Mouse (Mus musculus) intestine, embryonic 14.5 days (tissue): ENCODE measurements around the gene Brinp3. TPM values are rescaled to one million over a fixed set of nuclear protein-coding genes. Genes with fewer than 3 reads are reported as not detected.

Experiments
- ATAC-seq: fragments of 200-750 bp; cut with Nextera tagmentation; replicated peaks from 2 replicates; pipeline ENCODE4 v1.8.0; 2017; ENCODE audit warnings: low read depth, moderate number of reproducible peaks, moderate TSS enrichment, moderate library complexity; ENCODE audit not compliant: low FRiP score, low TSS enrichment
- DNase-seq: peaks from one replicate; pipeline ENCODE4 v3.0.0-alpha.2; 2018; ENCODE audit warnings: low spot score
- H3K27ac ChIP-seq: fragments of 300-500 bp; sonication (generic); 2 replicates; pipeline ENCODE4 v1.5.1; 2014; ENCODE audit warnings: low read depth, mild to moderate bottlenecking, control low read depth
- H3K27me3 ChIP-seq: fragments of 300-500 bp; sonication (generic); replicated peaks from 2 replicates; pipeline ENCODE4 v1.6.1; 2014; ENCODE audit warnings: low read length, control low read depth; ENCODE audit not compliant: control insufficient read depth, insufficient read depth
- H3K36me3 ChIP-seq: fragments of 300-500 bp; sonication (generic); 2 replicates; pipeline ENCODE4 v1.6.1; 2014; ENCODE audit warnings: low read length, control low read depth; ENCODE audit not compliant: control insufficient read depth, insufficient read depth
- H3K4me1 ChIP-seq: fragments of 300-500 bp; sonication (generic); replicated peaks from 2 replicates; pipeline ENCODE4 v1.6.1; 2014; ENCODE audit warnings: low read length, control low read depth, mixed read lengths; ENCODE audit not compliant: control insufficient read depth, insufficient read depth
- H3K4me2 ChIP-seq: fragments of 300-500 bp; sonication (generic); 2 replicates; pipeline ENCODE4 v1.6.1; 2014; ENCODE audit warnings: low read length
- H3K4me3 ChIP-seq: fragments of 300-500 bp; sonication (generic); 2 replicates; pipeline ENCODE4 v1.5.1; 2014; ENCODE audit warnings: low read depth, low read length, control low read depth, mixed read lengths
- H3K9ac ChIP-seq: fragments of 300-500 bp; sonication (generic); 2 replicates; pipeline ENCODE4 v1.6.1; 2014; ENCODE audit warnings: mild to moderate bottlenecking, low read length
- H3K9me3 ChIP-seq: fragments of 300-500 bp; sonication (generic); 2 replicates; pipeline ENCODE4 v1.6.1; 2016; ENCODE audit warnings: low read length, control low read depth; ENCODE audit not compliant: control insufficient read depth
- WGBS: fragments of 180-500 bp; shearing (Covaris S2); extraction: QIAGEN DNeasy Blood & Tissue Kit; methylation state at CpG from one replicate; pipeline ENCODE4 v1.1.7; 2014; 5-methylcytosine and 5-hydroxymethylcytosine counted together
- polyA plus RNA-seq: library from polyadenylated mRNA; unstranded; fragments of >200 nt; fragmentation: Nextera tagmentation; extraction: Ambion mirVana; gene quantifications from 2 replicates; pipeline ENCODE4 v1.2.1, GENCODE M21; 2014

Brinp3 gene
- polyA plus RNA-seq, 1 experiment from 2014 or later, result 2.3 TPM

DNA sequence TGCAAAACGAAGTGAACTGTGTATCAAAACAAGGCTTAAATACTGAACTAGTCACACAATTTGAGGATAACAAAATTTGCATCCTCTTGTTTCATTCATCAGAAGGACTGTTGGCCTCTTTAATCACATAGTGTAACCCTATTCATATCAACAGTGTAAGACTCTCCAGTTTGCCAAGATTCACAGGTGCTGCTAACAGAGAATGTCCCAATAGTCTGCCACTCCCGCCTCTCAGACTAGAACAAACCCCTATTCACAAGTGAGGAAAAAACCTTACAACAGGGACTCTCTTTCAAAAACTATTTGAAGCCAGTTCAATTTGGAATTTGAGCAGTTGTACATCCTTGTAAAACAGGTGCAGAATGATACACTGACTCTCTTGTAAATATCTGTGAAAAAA, 349.5 kb downstream of the Brinp3 start:
- ATAC-seq, result no peak
- no peak for DNase-seq
- 75% methylated on average over 2 of the region's 2 CpGs for WGBS

DNA sequence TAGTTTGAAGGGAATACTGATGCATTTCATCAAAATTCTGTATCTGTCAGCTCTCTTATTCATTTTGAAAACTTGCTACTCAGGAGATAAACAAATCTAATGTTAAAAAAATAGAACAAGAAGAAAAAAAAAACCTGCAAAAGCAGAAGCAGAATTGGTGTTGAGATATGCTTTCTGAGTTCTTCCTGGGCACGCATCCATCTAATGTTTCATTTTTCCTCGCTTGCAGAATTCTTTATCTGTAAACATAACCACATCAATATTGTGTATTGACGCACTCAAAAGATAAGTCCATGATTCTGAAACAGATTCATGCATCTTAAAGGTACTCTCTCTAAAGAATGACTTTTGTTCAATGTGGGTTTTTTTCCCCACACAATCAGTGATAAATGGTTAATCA, 354.3 kb downstream of the Brinp3 start:
- ATAC-seq, result no peak
- no peak for DNase-seq
- no peaks in the 10 kb centered on the region for H3K27me3 ChIP-seq
- 83% methylated on average over 3 of the region's 3 CpGs for WGBS
- H3K9ac ChIP-seq, result no peak overlapping the region
- no peak overlapping the region for H3K4me3 ChIP-seq
- H3K9me3 ChIP-seq, result no peaks in the 10 kb centered on the region
- no peaks in the 10 kb centered on the region for H3K36me3 ChIP-seq
- H3K27ac ChIP-seq, result no peak overlapping the region
- no peaks in the 10 kb centered on the region for H3K4me1 ChIP-seq
- H3K4me2 ChIP-seq, result no peak overlapping the region

More for the DNA sequence above, 349.5 kb downstream of the Brinp3 start:
- Histone ChIP-seq H3K4me3 (no peak overlapping the region), H3K27me3 (no peaks in the 10 kb centered on the region), H3K9ac (no peak overlapping the region), H3K4me1 (no peaks in the 10 kb centered on the region), H3K27ac (no peak overlapping the region), H3K36me3 (no peaks in the 10 kb centered on the region), H3K9me3 (no peaks in the 10 kb centered on the region), H3K4me2 (no peak overlapping the region)

GRCm38 (mm10) chr1:146850147-146850546, 355.6 kb downstream of the Brinp3 start:
- Histone ChIP-seq H3K9me3 (no peaks in the 10 kb centered on the region), H3K9ac (no peak overlapping the region), H3K4me1 (no peaks in the 10 kb centered on the region), H3K4me3 (no peak overlapping the region), H3K36me3 (no peaks in the 10 kb centered on the region), H3K27ac (no peak overlapping the region), H3K27me3 (no peaks in the 10 kb centered on the region), H3K4me2 (no peak overlapping the region)
- DNase-seq (no peak), ATAC-seq (no peak)
- WGBS, result 67% methylated on average over 2 of the region's 2 CpGs

DNA sequence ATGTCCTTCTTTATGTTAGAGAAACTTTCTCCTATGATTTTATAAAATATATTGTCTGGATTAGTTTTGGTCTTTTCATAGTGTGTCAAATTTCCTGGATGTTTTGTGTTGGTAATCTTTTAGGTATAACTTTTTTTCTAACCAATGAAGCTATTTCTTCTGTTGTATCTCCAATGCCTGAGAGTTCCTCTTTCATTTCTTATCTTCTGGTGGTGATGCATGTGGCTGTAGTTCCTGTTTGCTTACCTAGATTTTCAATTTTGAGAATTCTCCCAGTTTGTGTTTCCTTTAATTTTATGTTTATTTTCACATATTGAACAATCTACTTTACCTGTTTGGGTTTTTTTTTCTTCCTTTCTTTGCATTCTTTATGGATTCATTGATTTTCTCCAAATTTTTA, 404.1 kb downstream of the Brinp3 start:
- H3K36me3 ChIP-seq, result no peaks in the 10 kb centered on the region

GRCm38 (mm10) chr1:146901691-146902090, 407.1 kb downstream of the Brinp3 start:
- Histone ChIP-seq H3K4me1 (no peaks in the 10 kb centered on the region), H3K4me3 (no peak overlapping the region), H3K36me3 (no peaks in the 10 kb centered on the region), H3K4me2 (no peak overlapping the region), H3K9me3 (0 out of 2 replicates have a peak, but pooled peaks cover 3% of the 10 kb centered on the region), H3K9ac (no peak overlapping the region), H3K27ac (no peak overlapping the region), H3K27me3 (no peaks in the 10 kb centered on the region)
- no peak for DNase-seq
- 44% methylated on average over 9 of the region's 9 CpGs for WGBS
- ATAC-seq, result no peak

More for the DNA sequence above, 404.1 kb downstream of the Brinp3 start:
- DNase-seq (no peak), ATAC-seq (no peak)
- no peak overlapping the region for H3K4me3 ChIP-seq
- no peaks in the 10 kb centered on the region for H3K4me1 ChIP-seq
- 0 out of 2 replicates have a peak, but pooled peaks cover 3% of the 10 kb centered on the region for H3K9me3 ChIP-seq
- H3K9ac ChIP-seq, result no peak overlapping the region
- H3K4me2 ChIP-seq, result no peak overlapping the region
- no peak overlapping the region for H3K27ac ChIP-seq
- no peaks in the 10 kb centered on the region for H3K27me3 ChIP-seq

- Histone ChIP-seq H3K27me3 (no peaks in the 10 kb centered on the region), H3K36me3 (no peaks in the 10 kb centered on the region), H3K9me3 (no peaks in the 10 kb centered on the region), H3K4me2 (no peak overlapping the region), H3K4me1 (no peaks in the 10 kb centered on the region), H3K4me3 (no peak overlapping the region), H3K9ac (no peak overlapping the region), H3K27ac (no peak overlapping the region)
- DNase-seq, result no peak
- ATAC-seq, result no peak
- 57% methylated on average over 6 of the region's 6 CpGs for WGBS
These were observed 445.2 kb downstream of the Brinp3 start for GRCm38 (mm10) chr1:146939463-146940389.
